Mouse (Mus musculus): Measurements from ENCODE around the gene Gdpgp1. TPM values are rescaled to one million over a fixed set of nuclear protein-coding genes. Genes with fewer than 3 reads are reported as not detected.

Gdpgp1 gene
- 5.3 and 6.0 TPM in 2 replicates for polyA plus RNA-seq (2012)

GRCm38 (mm10) chr7:80232489-80233029 is at the start of gene Gdpgp1, which contains the start of gene Cib1:
TSS of gene Gdpgp1 (plus strand) at chr7:80232865.
TSS of gene Cib1 (minus strand) at chr7:80232813.
- no peak for TF ChIP-seq GATA1 (IDR thresholded peaks at IDR 0.05; ENCODE audit: low read length)

- TF ChIP-seq GATA1 (IDR thresholded peaks at IDR 0.05; ENCODE audit: low read length) = no peak
These were observed 49.2 kb upstream of the Gdpgp1 start for GRCm38 (mm10) chr7:80183466-80183865.

GRCm38 (mm10) chr7:80183969-80184368 is 48.7 kb upstream of the Gdpgp1 start:
- TF ChIP-seq GATA1 (IDR thresholded peaks at IDR 0.05; ENCODE audit: low read length) = no peak

GRCm38 (mm10) chr7:80184551-80184950 is 48.1 kb upstream of the Gdpgp1 start:
- no peak for TF ChIP-seq GATA1 (IDR thresholded peaks at IDR 0.05; ENCODE audit: low read length)

GRCm38 (mm10) chr7:80184968-80185367 is 47.7 kb upstream of the Gdpgp1 start:
- no peak for TF ChIP-seq GATA1 (IDR thresholded peaks at IDR 0.05; ENCODE audit: low read length)

- no peak for TF ChIP-seq GATA1 (IDR thresholded peaks at IDR 0.05; ENCODE audit: low read length)
These were observed 46.6 kb upstream of the Gdpgp1 start for GRCm38 (mm10) chr7:80186021-80186420.

- no peak for TF ChIP-seq GATA1 (IDR thresholded peaks at IDR 0.05; ENCODE audit: low read length)
These were observed 46.0 kb upstream of the Gdpgp1 start, which contains the start of gene Sema4b for GRCm38 (mm10) chr7:80186531-80187296. TSS of gene Sema4b (plus strand) at chr7:80186841.

GRCm38 (mm10) chr7:80187501-80187900 is 45.2 kb upstream of the Gdpgp1 start:
- TF ChIP-seq GATA1 (IDR thresholded peaks at IDR 0.05; ENCODE audit: low read length) = no peak

- no peak for TF ChIP-seq GATA1 (IDR thresholded peaks at IDR 0.05; ENCODE audit: low read length)
These were observed 44.0 kb upstream of the Gdpgp1 start for GRCm38 (mm10) chr7:80188579-80189125.

- no peak for TF ChIP-seq GATA1 (IDR thresholded peaks at IDR 0.05; ENCODE audit: low read length)
These were observed 43.3 kb upstream of the Gdpgp1 start for GRCm38 (mm10) chr7:80189147-80189933.

- no peak for TF ChIP-seq GATA1 (IDR thresholded peaks at IDR 0.05; ENCODE audit: low read length)
These were observed 41.2 kb upstream of the Gdpgp1 start for GRCm38 (mm10) chr7:80191455-80191854.

GRCm38 (mm10) chr7:80192226-80193061 is 40.2 kb upstream of the Gdpgp1 start:
- no peak for TF ChIP-seq GATA1 (IDR thresholded peaks at IDR 0.05; ENCODE audit: low read length)

GRCm38 (mm10) chr7:80193941-80194739 is 38.5 kb upstream of the Gdpgp1 start:
- no peak for TF ChIP-seq GATA1 (IDR thresholded peaks at IDR 0.05; ENCODE audit: low read length)

- TF ChIP-seq GATA1 (IDR thresholded peaks at IDR 0.05; ENCODE audit: low read length) = no peak
These were observed 37.5 kb upstream of the Gdpgp1 start for GRCm38 (mm10) chr7:80195146-80195545.
